Mouse (Mus musculus) left cerebral cortex, postnatal 36 days (tissue): ENCODE measurements around the gene Dnm1. TPM values are rescaled to one million over a fixed set of nuclear protein-coding genes. Genes with fewer than 3 reads are reported as not detected.
"Not testable (repeated sequence)": the region's sequence is repeated elsewhere in the genome, so short reads cannot be mapped to it uniquely, and the experiment has no call there.

ENCODE experiments used
- DNase-seq, 2 experiments: peaks; one replicate each; pipeline ENCODE4 v3.0.0; 2021 to 2022; ENCODE audit warnings: low spot score in 2 of 2, mixed read lengths in 1 of 2
- intact Hi-C: fragments of 180-260 bp; cut with DNase I; formaldehyde crosslinking; loops from one replicate; pipeline ENCODE4 v1.15.1; 2025
- total RNA-seq, 2 experiments: library from RNA; stranded (reverse); gene quantifications; 2 replicates each; pipeline ENCODE4 v1.2.3; 2021

The Dnm1 gene
- total RNA-seq, 2 experiments from 2014 or later: 1,215 to 1,406 TPM

DNA sequence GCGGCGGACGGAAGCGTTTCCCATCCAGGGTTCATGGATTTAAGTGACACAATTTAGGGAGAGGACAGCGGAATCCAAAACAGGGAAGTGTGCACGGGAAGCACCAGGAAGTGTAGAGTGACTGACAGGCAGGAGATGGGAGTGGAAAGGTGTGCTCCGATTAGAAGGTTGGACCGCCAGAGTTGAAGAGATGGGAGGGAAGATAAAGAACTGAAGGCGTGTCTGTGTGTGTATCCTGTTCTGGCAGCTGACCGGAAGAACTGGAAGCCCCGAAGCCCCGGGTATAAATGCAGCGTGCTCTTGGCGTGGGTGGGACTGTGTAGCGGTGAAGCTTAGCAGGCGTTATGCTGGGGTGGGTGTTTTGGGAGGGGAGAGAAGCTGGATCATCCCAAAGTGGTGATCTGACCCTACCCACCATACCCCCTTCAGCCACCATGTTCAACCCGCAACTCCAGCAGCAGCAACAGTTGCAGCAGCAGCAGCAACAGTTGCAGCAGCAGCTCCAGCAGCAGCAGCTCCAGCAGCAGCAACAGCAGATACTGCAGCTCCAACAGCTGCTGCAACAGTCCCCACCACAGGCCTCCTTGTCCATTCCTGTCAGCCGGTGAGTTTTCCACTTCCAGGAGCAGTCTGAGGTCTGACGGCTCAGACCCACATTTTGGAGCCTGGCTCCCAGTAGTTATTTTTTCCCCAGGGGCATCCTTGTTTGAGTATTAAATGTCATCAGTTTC lies 10.4 kb upstream of the Dnm1 start:
- intact Hi-C loops: loop anchor here (5.0 kb wide), 1 partner anchor 34 kb away; the partner anchor contains the start of gene Ptges2
- DNase-seq: no peak

DNA sequence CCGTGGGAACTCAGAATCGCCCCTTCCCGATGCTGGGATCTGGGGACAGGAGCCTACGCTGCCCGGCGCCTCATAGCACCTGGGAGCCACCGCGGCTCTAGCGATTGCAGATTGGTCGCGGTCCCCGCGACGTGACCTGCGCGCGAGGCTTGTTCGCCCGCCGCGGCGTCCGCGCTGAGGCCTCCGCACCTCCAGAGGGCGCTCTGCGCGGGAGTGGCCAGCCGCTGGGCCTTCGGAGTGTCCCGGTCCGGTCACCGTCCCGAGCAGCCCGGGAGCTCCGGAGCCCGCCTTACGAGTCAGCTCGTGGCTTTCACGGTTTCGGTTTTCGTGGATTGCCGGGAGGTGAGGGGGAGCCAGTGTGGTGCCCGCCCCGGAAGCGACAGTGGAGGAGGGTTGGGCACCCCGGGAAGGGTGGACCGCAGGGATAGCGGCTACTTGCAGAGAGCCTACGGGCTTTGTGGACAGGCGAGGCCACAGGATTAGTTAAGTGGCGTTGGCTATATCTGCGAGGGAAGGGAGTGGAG lies 9.7 kb upstream of the Dnm1 start:
- DNase-seq: peak; percentile 92 to 95
- intact Hi-C loops: loop anchor here (5.0 kb wide), 1 partner anchor 34 kb away; the partner anchor contains the start of gene Ptges2

DNA sequence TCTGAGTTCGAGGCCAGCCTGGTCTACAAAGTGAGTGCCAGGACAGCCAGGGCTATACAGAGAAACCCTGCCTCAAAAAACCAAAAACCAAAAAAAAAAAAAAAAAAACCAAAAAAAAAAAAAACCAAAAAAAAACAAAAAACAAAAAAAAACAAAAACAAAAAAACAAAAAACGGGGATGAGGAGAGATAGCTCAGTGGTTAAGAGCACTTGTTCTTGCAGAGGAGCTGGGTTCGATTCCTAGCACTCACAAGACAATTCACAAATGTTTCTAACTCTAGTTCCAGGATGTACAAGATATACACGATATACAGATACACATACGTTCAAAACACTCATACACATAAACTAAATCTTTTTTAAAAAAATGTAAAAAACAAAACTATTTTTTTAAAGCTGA lies 9.1 kb upstream of the Dnm1 start:
- not testable (repeated sequence) for DNase-seq
- intact Hi-C loops: loop anchor here (5.0 kb wide), 1 partner anchor 35 kb away; the partner anchor contains the start of gene Ptges2

DNA sequence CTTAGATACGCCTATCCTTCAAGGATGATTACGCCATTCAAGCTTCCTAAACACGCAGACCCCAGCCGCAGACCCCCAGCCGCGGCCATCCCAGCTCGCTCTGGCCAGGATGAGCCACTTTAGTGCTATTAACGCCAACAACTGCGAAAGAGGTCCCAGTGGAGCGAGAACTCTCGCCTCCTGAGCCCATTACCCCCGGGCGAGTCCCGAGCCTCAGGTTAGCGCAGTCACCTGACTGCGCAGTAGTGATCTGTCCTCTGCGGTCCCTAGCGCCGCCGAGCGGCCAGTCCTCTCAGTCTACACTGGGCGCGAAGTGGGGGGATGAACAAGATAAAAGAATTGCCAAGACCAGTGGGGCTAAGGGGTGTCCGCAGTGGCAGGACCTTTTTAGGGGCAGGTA lies 8.3 kb upstream of the Dnm1 start:
- intact Hi-C loops: loop anchor here (5.0 kb wide), 1 partner anchor 36 kb away; the partner anchor contains the start of gene Ptges2
- DNase-seq: peak; percentile 78 to 79

DNA sequence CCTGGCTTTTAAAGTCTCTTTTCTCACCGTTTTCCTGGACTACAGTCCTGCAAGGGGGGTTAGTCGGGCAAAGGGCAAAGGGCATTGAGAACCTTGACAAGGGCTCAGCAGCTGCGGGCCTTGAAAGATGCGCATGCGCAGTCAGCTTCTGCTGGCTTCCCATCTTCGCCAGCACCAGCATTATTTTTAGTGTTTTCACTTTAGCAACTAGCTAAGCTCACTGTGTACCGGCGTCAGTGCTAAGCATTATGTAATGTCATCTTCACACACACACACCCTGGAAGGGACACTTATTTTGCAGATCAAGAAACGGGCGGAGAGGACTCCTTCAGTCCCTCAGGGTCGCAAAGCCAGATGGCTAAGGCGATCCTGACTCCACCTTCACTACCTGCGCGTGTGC lies 7.6 kb upstream of the Dnm1 start:
- intact Hi-C loops: loop anchor here (5.0 kb wide), 1 partner anchor 37 kb away; the partner anchor contains the start of gene Ptges2
- DNase-seq: peak; percentile 86 to 87

DNA sequence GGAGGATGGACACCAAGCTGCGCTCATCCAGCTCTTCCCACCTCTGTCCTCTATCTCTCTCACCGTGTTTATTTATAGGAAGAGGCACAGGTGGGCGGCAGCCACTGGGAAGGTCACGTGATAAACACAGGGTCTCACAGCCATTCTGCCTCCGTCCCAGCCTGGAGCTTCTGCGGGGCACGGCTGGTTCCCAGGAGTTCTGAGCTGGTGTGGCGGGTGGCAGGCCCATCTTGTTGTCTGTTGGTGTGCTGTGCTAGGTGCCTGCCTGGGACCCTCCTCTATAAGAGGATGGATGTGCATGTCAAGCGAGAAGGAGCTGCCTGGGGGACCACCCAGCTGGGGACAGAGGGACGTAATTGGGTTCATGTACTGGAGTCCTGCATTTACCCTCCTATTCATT lies 5.2 kb upstream of the Dnm1 start:
- no peak for DNase-seq
- intact Hi-C loops: no loop called here

DNA sequence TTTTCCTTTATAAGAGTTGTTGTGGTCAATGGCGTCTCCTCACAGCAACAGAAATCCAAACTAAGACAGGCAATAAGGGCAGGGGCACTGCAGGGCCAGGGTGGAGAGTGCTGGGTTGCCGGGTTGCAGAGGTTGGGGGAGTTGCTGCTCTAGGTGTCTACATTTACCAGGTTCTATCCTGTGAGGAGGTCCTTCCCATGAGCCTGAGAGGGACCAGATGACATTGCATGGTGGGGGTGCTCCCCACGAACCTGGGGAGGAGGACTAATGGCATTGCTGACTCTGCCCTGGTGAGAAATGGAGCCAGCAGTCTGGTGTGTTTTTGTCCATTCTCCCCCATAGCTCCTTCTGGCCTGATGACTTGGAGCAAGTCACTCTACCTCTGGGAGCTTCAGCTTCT lies 4.6 kb upstream of the Dnm1 start:
- intact Hi-C loops: no loop called here
- DNase-seq: no peak

DNA sequence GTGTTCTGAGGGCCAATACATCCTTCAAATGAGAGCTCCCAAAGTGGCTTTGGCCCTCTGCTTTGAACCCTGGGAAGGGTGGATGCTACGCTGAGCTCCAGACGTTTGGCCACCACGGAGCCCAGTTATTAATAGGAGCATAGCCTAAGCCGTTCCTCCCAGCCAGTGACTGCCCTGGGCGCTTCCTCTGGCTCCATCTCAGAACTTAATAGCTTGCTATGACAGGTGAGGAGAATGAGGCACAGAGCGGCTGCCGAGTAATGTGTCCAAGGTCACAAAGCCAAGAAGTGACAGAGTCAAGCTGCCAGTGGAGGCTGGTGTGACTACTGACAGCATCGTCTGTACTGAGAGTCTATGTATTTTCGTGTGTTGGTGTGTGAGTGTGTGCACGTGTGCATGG lies 3.1 kb upstream of the Dnm1 start:
- no peak for DNase-seq
- intact Hi-C loops: no loop called here

DNA sequence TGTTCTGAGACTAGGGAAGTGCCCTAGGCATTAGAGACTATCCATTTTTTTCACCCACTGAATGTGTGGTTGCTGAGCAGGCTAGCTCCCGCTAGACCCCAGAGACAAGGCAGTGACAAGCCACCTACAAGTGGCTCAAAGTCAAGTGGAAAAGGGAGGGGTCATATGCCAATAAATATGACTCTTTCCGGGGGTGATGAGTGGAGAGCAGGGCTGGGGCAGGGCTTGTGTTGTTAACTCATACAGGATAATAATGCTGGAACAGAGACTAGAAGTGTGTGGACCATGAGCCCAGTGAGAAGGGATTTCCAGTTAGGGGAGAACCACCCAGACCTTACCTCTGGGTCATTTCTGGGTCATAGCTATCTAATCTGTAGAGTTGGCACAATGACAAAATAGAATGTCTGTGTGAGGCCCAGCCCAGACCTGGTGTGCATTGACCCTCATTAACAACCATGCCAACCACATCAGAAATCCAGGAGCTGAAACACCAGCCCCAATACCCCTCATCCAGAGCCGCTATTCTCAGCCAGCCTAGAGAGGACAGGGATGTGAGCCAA lies 1.3 kb upstream of the Dnm1 start:
- DNase-seq: no peak
- intact Hi-C loops: no loop called here

DNA sequence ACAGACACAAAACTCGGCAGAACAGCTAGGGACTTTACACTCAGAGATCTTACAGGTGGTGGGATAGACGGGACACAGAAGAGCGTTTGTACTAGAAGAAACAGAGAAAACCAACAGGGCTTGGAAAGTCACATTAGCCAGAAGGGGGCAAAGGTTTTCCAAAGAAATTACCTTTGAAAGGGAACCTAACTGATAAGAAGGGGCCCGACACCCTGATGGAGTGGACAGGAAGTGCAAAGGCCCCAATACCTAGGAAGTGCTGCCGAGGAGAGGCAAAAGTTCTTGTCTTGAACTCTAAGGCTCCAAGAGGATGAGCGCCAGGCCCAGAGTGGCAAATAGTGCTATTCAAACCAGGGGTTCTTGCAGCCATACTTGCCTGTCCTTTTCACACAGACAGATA lies 698 bp upstream of the Dnm1 start:
- intact Hi-C loops: no loop called here
- DNase-seq: no peak

DNA sequence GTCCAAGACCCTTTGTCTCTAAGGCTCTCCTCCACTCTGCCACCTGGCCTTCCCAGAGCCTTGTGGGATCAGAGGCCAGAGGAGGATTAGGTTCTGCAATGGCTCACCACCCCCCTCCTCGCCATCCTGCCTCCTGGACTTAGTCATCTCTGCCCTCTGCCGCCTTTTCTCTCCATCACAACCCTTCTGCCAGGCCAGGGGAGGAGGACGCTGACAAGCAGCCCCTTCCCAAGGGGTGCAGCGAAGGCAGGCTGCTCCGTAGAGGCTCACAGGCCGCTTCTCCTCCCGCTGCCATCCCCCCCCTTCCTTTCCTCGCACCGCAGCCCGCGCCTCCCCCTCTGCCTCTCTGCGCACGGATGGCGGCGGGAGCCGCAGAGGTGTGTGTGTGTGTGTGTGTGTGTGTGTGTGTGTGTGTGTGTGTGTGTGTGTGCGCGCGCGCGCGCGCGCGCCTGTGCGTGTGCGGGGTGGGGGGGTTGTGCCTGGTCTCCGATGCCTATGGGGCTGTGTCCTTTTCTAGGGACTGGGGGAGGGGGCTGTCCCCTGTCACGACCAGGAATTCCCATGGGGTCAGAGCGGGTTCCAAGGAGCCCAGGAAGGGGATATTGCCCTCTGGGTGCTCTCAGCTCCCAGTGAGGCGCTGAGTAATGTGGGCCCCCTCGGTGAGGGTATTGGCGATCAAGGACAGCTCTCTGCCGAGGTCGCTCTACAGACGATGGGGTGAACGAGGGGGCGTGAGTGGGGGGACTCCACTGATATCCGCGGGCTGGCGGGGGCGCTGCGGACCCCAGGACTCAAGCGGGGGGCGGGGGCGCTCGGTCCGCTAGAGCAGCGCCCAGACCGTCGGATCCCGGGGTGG lies 759 bp downstream of the Dnm1 start, which contains the start of gene Ciz1:
Gene Ciz1, plus strand, starts transcription at position 177 of the 856 bp plus-strand sequence.
- intact Hi-C loops: no loop called here

DNA sequence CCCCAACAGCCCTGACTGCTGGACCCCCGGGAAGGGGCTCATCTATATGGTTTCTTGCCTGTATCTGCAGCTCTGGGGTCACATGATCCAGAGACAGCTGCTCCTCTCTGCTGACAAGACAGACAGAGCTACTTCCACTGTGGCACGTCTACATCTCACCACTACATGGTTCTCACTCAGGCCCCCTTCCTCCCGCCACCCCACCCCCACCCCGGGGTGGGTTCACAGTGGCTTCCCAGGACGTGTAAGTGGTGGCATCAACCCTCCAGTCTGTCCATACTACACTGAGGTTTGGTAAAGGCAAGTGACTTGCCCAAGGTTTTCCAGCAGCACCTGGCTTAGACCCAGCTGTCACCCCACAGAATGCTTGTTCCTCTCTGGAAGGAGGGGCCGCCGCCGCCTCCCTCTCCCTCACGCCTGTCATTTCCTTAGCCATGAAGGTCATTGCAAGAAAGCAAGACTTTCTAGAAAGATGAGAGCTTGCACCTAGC lies 1.6 kb downstream of the Dnm1 start:
- intact Hi-C loops: no loop called here
- peak; percentile 63 to 67 for DNase-seq

More for the DNA sequence above, 759 bp downstream of the Dnm1 start, which contains the start of gene Ciz1:
- peak; percentile 65 to 71 for DNase-seq

DNA sequence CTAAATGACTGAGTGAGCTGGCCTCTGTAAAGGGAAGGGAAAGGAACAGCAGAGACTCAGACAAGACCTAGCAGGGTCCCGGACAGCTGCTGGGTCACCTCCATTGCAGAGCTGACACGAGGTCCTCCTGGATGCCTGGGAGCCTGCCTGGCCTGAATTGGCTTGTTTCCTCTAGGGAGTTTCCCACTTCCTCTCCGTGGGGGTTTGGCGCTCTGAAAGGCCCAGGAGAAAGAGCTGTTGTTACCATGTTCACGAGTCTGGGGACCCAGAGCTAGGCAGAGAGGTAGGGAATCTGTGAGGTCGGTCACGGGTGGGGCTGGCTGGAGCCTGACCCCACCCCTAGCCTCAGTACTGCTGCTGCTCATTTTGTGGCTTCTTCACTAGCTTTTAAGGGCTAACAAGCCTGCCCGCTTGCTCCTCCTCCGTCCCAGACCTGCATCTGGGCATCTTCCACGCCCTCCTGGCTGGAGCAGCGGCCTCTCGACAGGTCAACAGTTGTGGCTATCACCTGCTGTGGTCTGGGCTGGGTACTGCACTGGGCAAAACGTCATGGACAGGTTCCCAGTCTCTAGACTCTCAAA lies 2.6 kb downstream of the Dnm1 start:
- intact Hi-C loops: no loop called here
- no peak for DNase-seq

DNA sequence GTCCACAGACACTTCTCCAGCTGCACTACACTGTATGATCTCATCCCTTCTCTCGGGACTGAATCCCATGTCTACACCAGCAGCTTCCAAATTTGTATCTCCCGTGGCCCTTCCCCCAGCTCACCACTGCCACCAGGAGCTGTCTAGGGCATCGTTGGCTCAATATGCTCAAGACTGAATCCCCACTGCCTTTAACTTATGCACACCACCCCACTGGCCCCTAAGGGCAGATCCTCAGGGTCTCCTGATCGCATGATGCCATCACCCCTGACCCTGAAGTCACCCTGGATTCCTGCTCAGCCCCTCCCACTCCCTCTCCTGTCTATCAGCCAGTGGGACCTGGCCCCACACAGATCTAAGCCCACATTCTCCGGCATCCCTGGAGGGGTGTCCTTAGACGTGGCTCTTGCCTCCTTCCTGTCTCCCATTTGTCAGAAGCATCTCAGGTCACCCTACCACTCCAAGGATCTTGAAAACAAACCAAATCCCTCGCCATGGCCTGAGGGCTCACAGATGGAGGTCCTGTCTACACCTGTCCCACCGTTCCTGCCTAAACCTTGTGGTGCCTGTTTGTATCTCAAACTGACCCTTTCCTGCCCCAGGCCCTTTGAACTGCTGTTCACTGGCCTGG lies 3.4 kb downstream of the Dnm1 start:
- intact Hi-C loops: loop anchor here (2.0 kb wide), 1 partner anchor 35 kb away; no protein-coding TSS in a partner anchor
- DNase-seq: peak in 1 of 2 experiments; percentile 66

DNA sequence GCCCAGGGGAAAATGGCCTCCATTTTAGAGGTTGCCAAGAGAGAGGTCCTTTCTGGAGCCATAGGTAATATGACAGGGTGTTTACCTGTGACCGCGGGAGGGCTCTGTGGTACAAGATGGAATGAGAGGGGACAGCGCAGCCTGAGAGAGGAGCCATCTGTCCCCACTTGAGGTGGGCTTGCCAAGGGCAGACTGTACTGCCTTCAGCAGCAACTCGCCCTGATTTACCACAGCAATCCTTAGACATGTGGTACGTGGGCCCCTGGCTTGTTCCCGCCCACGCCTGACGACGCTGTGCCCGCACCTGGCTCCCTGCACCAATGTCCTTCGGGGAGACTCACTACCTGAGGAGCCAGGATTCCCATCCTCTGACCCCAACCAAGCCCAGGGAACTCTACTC lies 4.8 kb downstream of the Dnm1 start:
- DNase-seq: peak; percentile 69 to 79

DNA sequence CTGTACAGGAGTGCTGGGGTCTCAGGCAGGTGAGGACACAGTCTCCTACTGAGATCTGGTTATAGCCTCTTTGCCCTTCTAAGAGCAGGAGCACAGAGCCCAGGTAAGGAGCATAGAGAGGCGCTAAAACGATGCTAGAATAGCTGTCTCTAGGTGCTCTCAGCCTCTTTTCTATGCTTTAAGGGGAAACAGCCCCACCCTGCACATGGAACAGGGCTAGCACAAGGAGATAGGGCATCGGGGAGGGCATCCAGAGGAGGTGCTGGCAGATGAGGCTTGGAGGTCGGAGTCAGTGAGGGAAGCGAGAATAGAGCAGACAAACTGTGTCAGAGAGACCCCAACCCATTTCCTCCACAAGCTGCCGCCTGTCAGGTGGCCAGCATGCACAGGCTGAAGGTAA lies 6.1 kb downstream of the Dnm1 start:
- intact Hi-C loops: no loop called here

More for the DNA sequence above, 4.8 kb downstream of the Dnm1 start:
- intact Hi-C loops: loop anchor here (2.0 kb wide), 1 partner anchor 34 kb away; no protein-coding TSS in a partner anchor

DNA sequence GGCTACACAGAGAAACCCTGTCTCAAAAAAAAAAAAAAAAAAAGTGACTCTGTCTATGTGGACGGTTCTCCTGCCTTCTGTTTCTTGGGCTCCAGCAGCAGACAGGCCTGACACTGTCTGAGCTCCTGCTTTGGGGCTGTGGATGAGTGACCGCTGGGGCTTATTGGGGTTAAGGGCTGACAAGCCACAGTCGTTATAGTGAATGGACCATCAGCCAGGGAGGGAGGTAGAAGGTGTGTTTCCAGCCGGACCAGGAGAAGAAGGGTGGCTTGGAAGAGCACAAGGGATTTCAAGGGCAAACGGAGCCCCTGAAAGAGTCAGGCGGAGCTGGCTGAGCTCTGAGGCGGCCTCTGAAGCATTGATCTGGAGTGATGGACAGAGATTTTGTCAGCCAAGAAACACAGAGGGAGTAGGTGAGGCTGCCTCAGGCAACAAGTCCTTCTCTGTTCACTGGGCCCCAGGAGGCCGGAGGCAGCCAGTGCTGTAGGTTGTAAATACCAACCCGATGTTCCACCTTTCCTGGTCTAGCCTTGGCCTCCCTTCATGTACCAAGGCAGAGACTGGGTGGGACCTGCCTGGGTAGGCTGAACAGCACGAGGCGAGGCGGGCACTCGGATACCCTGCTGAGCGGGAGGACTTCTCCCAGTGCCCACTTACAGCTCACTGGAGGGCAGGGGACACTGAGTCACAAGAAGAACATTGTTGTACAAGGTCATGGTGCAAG lies 8.4 kb downstream of the Dnm1 start:
- intact Hi-C loops: no loop called here
- DNase-seq: no peak

More for the DNA sequence above, 6.1 kb downstream of the Dnm1 start:
- DNase-seq: no peak

DNA sequence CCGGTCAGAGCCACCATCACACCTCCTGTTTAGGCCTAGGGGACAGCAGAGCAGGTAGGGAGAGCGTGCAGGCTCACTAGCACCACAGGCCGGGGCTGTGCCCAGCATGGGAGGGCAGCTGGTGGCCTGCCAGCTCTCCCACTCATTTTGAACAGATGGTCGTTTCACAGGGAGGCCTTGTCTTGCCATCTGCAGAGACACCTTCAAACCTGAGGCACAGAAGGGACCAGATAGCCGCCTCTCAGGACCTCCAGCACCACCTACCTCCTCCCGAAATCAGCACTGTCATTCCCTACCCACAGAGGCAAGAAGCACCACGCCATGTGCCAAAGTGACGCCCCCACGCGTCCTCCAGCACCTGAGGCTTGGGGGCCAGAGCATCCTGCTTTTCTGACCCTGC lies 9.1 kb downstream of the Dnm1 start:
- intact Hi-C loops: no loop called here
- peak; percentile 73 to 81 for DNase-seq
